Mouse (Mus musculus) midbrain, embryonic 12.5 days (tissue): ENCODE results near the gene Ntm. TPM values are rescaled to one million over a fixed set of nuclear protein-coding genes. Genes with fewer than 3 reads are reported as not detected.

ENCODE experiments used
- ATAC-seq: fragments of 200-750 bp; cut with Nextera tagmentation; 2 replicates; pipeline ENCODE4 v1.8.0; 2017; ENCODE audit warnings: low read depth, moderate TSS enrichment, moderate library complexity; ENCODE audit not compliant: low FRiP score
- H3K27ac ChIP-seq: fragments of 300-500 bp; sonication (generic); replicated peaks from 2 replicates; pipeline ENCODE4 v1.5.1; 2016; ENCODE audit warnings: mild to moderate bottlenecking
- H3K27me3 ChIP-seq: fragments of 300-500 bp; sonication (generic); 2 replicates; pipeline ENCODE4 v1.6.1; 2016; ENCODE audit warnings: mild to moderate bottlenecking
- H3K36me3 ChIP-seq: fragments of 300-500 bp; sonication (generic); 2 replicates; pipeline ENCODE4 v1.6.1; 2016
- H3K4me1 ChIP-seq: fragments of 300-500 bp; sonication (generic); 2 replicates; pipeline ENCODE4 v1.6.1; 2016
- H3K4me2 ChIP-seq: fragments of 300-500 bp; sonication (generic); replicated peaks from 2 replicates; pipeline ENCODE4 v1.6.1; 2016; ENCODE audit warnings: mild to moderate bottlenecking, moderate library complexity
- H3K4me3 ChIP-seq: fragments of 300-500 bp; sonication (generic); 2 replicates; pipeline ENCODE4 v1.5.1; 2016; ENCODE audit warnings: mild to moderate bottlenecking
- H3K9ac ChIP-seq: fragments of 300-500 bp; sonication (generic); replicated peaks from 2 replicates; pipeline ENCODE4 v1.6.1; 2016; ENCODE audit warnings: mild to moderate bottlenecking, moderate library complexity
- H3K9me3 ChIP-seq: fragments of 300-500 bp; sonication (generic); 2 replicates; pipeline ENCODE4 v1.6.1; 2016; ENCODE audit warnings: mild to moderate bottlenecking
- WGBS: fragments of 180-500 bp; shearing (Covaris S2); methylation state at CpG from one replicate; pipeline ENCODE4 v1.1.7; 2016; 5-methylcytosine and 5-hydroxymethylcytosine counted together
- polyA plus RNA-seq: library from polyadenylated mRNA; unstranded; fragments of >200 nt; fragmentation: Nextera tagmentation; extraction: Ambion mirVana; gene quantifications from 2 replicates; pipeline ENCODE4 v1.2.1, GENCODE M21; 2016

The Ntm gene
- polyA plus RNA-seq, 1 experiment from 2014 or later: 39.0 TPM

GRCm38 (mm10) chr9:29595321-29595720, 367.6 kb downstream of the Ntm start:
- 86% methylated on average over 9 of the region's 9 CpGs for WGBS
- Histone ChIP-seq H3K27ac (no peak overlapping the region), H3K36me3 (no peaks in the 10 kb centered on the region), H3K9ac (no peak overlapping the region), H3K4me3 (no peak overlapping the region), H3K9me3 (no peaks in the 10 kb centered on the region), H3K4me2 (no peak overlapping the region), H3K27me3 (no peaks in the 10 kb centered on the region), H3K4me1 (no peaks in the 10 kb centered on the region)
- no peak for ATAC-seq

- no peaks in the 10 kb centered on the region for H3K9me3 ChIP-seq
- no peak for ATAC-seq
- H3K36me3 ChIP-seq: no peaks in the 10 kb centered on the region
- H3K27ac ChIP-seq: no peak overlapping the region
- H3K9ac ChIP-seq: no peak overlapping the region
- H3K4me1 ChIP-seq: no peaks in the 10 kb centered on the region
- 85% methylated on average over 21 of the region's 21 CpGs for WGBS
- no peaks in the 10 kb centered on the region for H3K27me3 ChIP-seq
- H3K4me2 ChIP-seq: no peak overlapping the region
- no peak overlapping the region for H3K4me3 ChIP-seq
These were observed 368.2 kb downstream of the Ntm start for GRCm38 (mm10) chr9:29594537-29595294.

- Histone ChIP-seq H3K9ac (no peak overlapping the region), H3K27ac (no peak overlapping the region), H3K27me3 (no peaks in the 10 kb centered on the region), H3K4me2 (no peak overlapping the region), H3K4me1 (peaks cover 7% of the 10 kb centered on the region; the same call in 1 of the 2 replicates), H3K4me3 (no peak overlapping the region), H3K36me3 (no peaks in the 10 kb centered on the region), H3K9me3 (no peaks in the 10 kb centered on the region)
- WGBS: 50% methylated on average over 5 of the region's 5 CpGs
- ATAC-seq: no peak
These were observed 375.6 kb downstream of the Ntm start for GRCm38 (mm10) chr9:29587376-29587775.

GRCm38 (mm10) chr9:29586381-29586770, 376.6 kb downstream of the Ntm start:
- no peaks in the 10 kb centered on the region for H3K9me3 ChIP-seq
- no peak for ATAC-seq
- 93% methylated on average over 10 of the region's 10 CpGs for WGBS

GRCm38 (mm10) chr9:29585746-29586380, 377.1 kb downstream of the Ntm start:
- no peak overlapping the region for H3K27ac ChIP-seq
- H3K4me1 ChIP-seq: peaks cover 7% of the 10 kb centered on the region; the same call in 1 of the 2 replicates
- no peak overlapping the region for H3K9ac ChIP-seq
- ATAC-seq: no peak
- WGBS: 51% methylated on average over 8 of the region's 8 CpGs
- H3K27me3 ChIP-seq: no peaks in the 10 kb centered on the region
- no peaks in the 10 kb centered on the region for H3K9me3 ChIP-seq
- H3K36me3 ChIP-seq: no peaks in the 10 kb centered on the region
- no peak overlapping the region for H3K4me2 ChIP-seq
- no peak overlapping the region for H3K4me3 ChIP-seq

More at GRCm38 (mm10) chr9:29586381-29586770, 376.6 kb downstream of the Ntm start:
- Histone ChIP-seq H3K4me1 (peaks cover 7% of the 10 kb centered on the region; the same call in 1 of the 2 replicates), H3K36me3 (no peaks in the 10 kb centered on the region), H3K4me2 (no peak overlapping the region), H3K27me3 (no peaks in the 10 kb centered on the region), H3K27ac (no peak overlapping the region), H3K9ac (no peak overlapping the region), H3K4me3 (no peak overlapping the region)

GRCm38 (mm10) chr9:29578226-29578625, 384.7 kb downstream of the Ntm start:
- Histone ChIP-seq H3K9ac (no peak overlapping the region), H3K4me3 (no peak overlapping the region), H3K4me2 (no peak overlapping the region), H3K27ac (no peak overlapping the region), H3K4me1 (0 out of 2 replicates have a peak, but pooled peaks cover 4% of the 10 kb centered on the region), H3K9me3 (no peaks in the 10 kb centered on the region), H3K27me3 (no peaks in the 10 kb centered on the region), H3K36me3 (no peaks in the 10 kb centered on the region)
- no peak for ATAC-seq
- 81% methylated on average over 11 of the region's 11 CpGs for WGBS

- H3K36me3 ChIP-seq: no peaks in the 10 kb centered on the region
- H3K4me1 ChIP-seq: 0 out of 2 replicates have a peak, but pooled peaks cover 4% of the 10 kb centered on the region
- H3K4me3 ChIP-seq: no peak overlapping the region
- no peaks in the 10 kb centered on the region for H3K27me3 ChIP-seq
- no peak overlapping the region for H3K9ac ChIP-seq
- H3K27ac ChIP-seq: no peak overlapping the region
- no peak overlapping the region for H3K4me2 ChIP-seq
- no peak for ATAC-seq
- no peaks in the 10 kb centered on the region for H3K9me3 ChIP-seq
- 53% methylated on average over 4 of the region's 4 CpGs for WGBS
These were observed 386.8 kb downstream of the Ntm start for GRCm38 (mm10) chr9:29576051-29576533.

GRCm38 (mm10) chr9:29574548-29574947, 388.4 kb downstream of the Ntm start:
- 79% methylated on average over 5 of the region's 5 CpGs for WGBS
- Histone ChIP-seq H3K4me3 (no peak overlapping the region), H3K9ac (no peak overlapping the region), H3K4me2 (no peak overlapping the region), H3K9me3 (no peaks in the 10 kb centered on the region), H3K36me3 (no peaks in the 10 kb centered on the region), H3K27me3 (no peaks in the 10 kb centered on the region), H3K4me1 (0 out of 2 replicates have a peak, but pooled peaks cover 4% of the 10 kb centered on the region), H3K27ac (no peak overlapping the region)
- no peak for ATAC-seq

- no peaks in the 10 kb centered on the region for H3K27me3 ChIP-seq
- H3K4me2 ChIP-seq: no peak overlapping the region
- H3K9ac ChIP-seq: no peak overlapping the region
- H3K4me1 ChIP-seq: 0 out of 2 replicates have a peak, but pooled peaks cover 4% of the 10 kb centered on the region
- ATAC-seq: no peak
- no peaks in the 10 kb centered on the region for H3K36me3 ChIP-seq
- 78% methylated on average over 5 of the region's 5 CpGs for WGBS
- H3K4me3 ChIP-seq: no peak overlapping the region
- no peak overlapping the region for H3K27ac ChIP-seq
- H3K9me3 ChIP-seq: no peaks in the 10 kb centered on the region
These were observed 394.4 kb downstream of the Ntm start for GRCm38 (mm10) chr9:29568571-29568970.

- no peak for ATAC-seq
- WGBS: 92% methylated on average over 5 of the region's 5 CpGs
- H3K27me3 ChIP-seq: no peaks in the 10 kb centered on the region
- H3K36me3 ChIP-seq: no peaks in the 10 kb centered on the region
- no peak overlapping the region for H3K27ac ChIP-seq
- no peaks in the 10 kb centered on the region for H3K9me3 ChIP-seq
- 0 out of 2 replicates have a peak, but pooled peaks cover 5% of the 10 kb centered on the region for H3K4me1 ChIP-seq
- H3K9ac ChIP-seq: no peak overlapping the region
- H3K4me3 ChIP-seq: no peak overlapping the region
- no peak overlapping the region for H3K4me2 ChIP-seq
These were observed 400.4 kb downstream of the Ntm start for GRCm38 (mm10) chr9:29562419-29563071.

GRCm38 (mm10) chr9:29558915-29559314, 404.0 kb downstream of the Ntm start:
- 91% methylated on average over 4 of the region's 4 CpGs for WGBS

GRCm38 (mm10) chr9:29550582-29550981, 412.4 kb downstream of the Ntm start:
- Histone ChIP-seq H3K36me3 (no peaks in the 10 kb centered on the region), H3K9ac (no peak overlapping the region), H3K4me1 (no peaks in the 10 kb centered on the region), H3K9me3 (no peaks in the 10 kb centered on the region), H3K4me2 (no peak overlapping the region), H3K27me3 (no peaks in the 10 kb centered on the region), H3K27ac (no peak overlapping the region), H3K4me3 (no peak overlapping the region)
- WGBS: 92% methylated on average over 8 of the region's 8 CpGs
- ATAC-seq: no peak

More at GRCm38 (mm10) chr9:29558915-29559314, 404.0 kb downstream of the Ntm start:
- Histone ChIP-seq H3K27ac (no peak overlapping the region), H3K36me3 (no peaks in the 10 kb centered on the region), H3K4me3 (no peak overlapping the region), H3K9me3 (no peaks in the 10 kb centered on the region), H3K4me1 (0 out of 2 replicates have a peak, but pooled peaks cover 4% of the 10 kb centered on the region), H3K4me2 (no peak overlapping the region), H3K9ac (no peak overlapping the region), H3K27me3 (no peaks in the 10 kb centered on the region)
- no peak for ATAC-seq
